ENCODE assay signal across 22 mouse cellular contexts in the genomic region with DNA sequence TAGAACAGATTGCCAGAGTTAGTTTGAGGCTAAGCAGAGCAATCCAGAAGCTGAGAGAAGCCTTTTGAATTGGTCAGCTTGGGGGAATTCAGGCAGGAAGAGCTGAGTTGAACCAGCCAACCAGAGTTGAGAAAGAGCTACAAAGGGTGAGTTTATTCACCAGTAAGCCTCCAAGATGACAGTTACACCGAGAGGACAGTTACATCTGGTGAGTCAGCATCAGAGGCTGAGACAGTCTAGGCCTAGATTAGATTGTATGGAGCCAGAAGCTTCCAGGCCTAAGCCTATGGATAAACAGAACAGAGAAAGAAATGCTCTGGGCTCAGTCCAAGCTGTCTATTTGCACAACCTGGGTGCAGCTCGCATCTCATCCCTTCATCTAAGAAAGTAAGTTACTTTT.
"Had no signal": no experiment of that assay in that cellular context is flagged by ENCODE, and none has a peak within 500 bp of the region (broad histone marks: within the 10 kb centered on the region; RNA-seq: fewer than 3 reads in every experiment).

No protein-coding gene starts in this region.

- H3K4me3 ChIP-seq: liver, embryonic 15.5 days; lung, embryonic 15.5 days; midbrain, embryonic 13.5 days; myocyte; neural tube, embryonic 13.5 days; neural tube, embryonic 15.5 days; stomach, embryonic 15.5 days had no signal

- H3K9me3 ChIP-seq: liver, embryonic 15.5 days; lung, embryonic 15.5 days; midbrain, embryonic 13.5 days; neural tube, embryonic 13.5 days; neural tube, embryonic 15.5 days; stomach, embryonic 15.5 days had no signal

- H3K4me2 ChIP-seq: liver, embryonic 15.5 days; lung, embryonic 15.5 days; midbrain, embryonic 11.5 days; midbrain, embryonic 13.5 days; neural tube, embryonic 13.5 days; neural tube, embryonic 15.5 days; stomach, embryonic 15.5 days had no signal

- H3K27ac ChIP-seq: liver, embryonic 15.5 days; lung, embryonic 15.5 days; macrophage; midbrain, embryonic 13.5 days; neural tube, embryonic 13.5 days; neural tube, embryonic 15.5 days; stomach, embryonic 15.5 days; stomach, postnatal 0 days had no signal

- ATAC-seq: liver, postnatal 0 days; lung, postnatal 0 days; midbrain, embryonic 13.5 days; midbrain, embryonic 16.5 days had no signal

- DNase-seq: liver, postnatal 0 days; lung, adult 2 months; lung, postnatal 14 days; lung, postnatal 36 days; retina, postnatal 1 day; right cerebral cortex, adult 18-20 months; right cerebral cortex, postnatal 14 days; thymus, adult 2 months; thymus, postnatal 25 days; thymus, postnatal 4 days had no signal

- H3K9ac ChIP-seq: liver, embryonic 15.5 days; liver, postnatal 0 days; lung, embryonic 15.5 days; midbrain, embryonic 13.5 days; neural tube, embryonic 13.5 days; neural tube, embryonic 15.5 days; stomach, embryonic 15.5 days had no signal

- H3K27me3 ChIP-seq: liver, embryonic 15.5 days; lung, embryonic 15.5 days; midbrain, embryonic 13.5 days; neural tube, embryonic 13.5 days; neural tube, embryonic 15.5 days; stomach, embryonic 15.5 days had no signal
